Mouse (Mus musculus) C2C12 (cell line): ENCODE data around the gene Fzd1. TPM values are rescaled to one million over a fixed set of nuclear protein-coding genes. Genes with fewer than 3 reads are reported as not detected.

Experiments used
- H3K27me3 ChIP-seq: one replicate; pipeline ENCODE4 v1.6.1; 2011; ENCODE audit not compliant: control insufficient read depth, insufficient read depth, insufficient read length
- H3K36me3 ChIP-seq: one replicate; pipeline ENCODE4 v1.6.1; 2011; ENCODE audit not compliant: control insufficient read depth, insufficient read depth
- H3K4me3 ChIP-seq: one replicate; pipeline ENCODE4 v1.5.1; 2011; ENCODE audit warnings: mild to moderate bottlenecking, control low read depth; ENCODE audit not compliant: poor library complexity, insufficient read depth, severe bottlenecking
- H3K79me2 ChIP-seq: one replicate; pipeline ENCODE4 v1.6.1; 2011; ENCODE audit not compliant: control insufficient read depth, insufficient read depth
- H3K79me3 ChIP-seq: one replicate; pipeline ENCODE4 v1.6.1; 2011; ENCODE audit warnings: low read depth, control low read depth
- H3ac ChIP-seq: one replicate; pipeline ENCODE3; 2011; ENCODE audit warnings: low read depth; ENCODE audit not compliant: control insufficient read depth, insufficient read length
- CEBPB ChIP-seq: IDR thresholded peaks from one replicate; pipeline ENCODE4 v1.6.1; 2011; ENCODE audit warnings: low read depth, mild to moderate bottlenecking, control low read depth, moderate library complexity
- CTCF ChIP-seq: IDR thresholded peaks from one replicate; pipeline ENCODE4 v1.5.1; 2011; ENCODE audit not compliant: control insufficient read depth, insufficient read depth, insufficient read length
- FOSL1 ChIP-seq: IDR thresholded peaks from one replicate; pipeline ENCODE4 v1.8.0; 2011; ENCODE audit warnings: mild to moderate bottlenecking, low read length; ENCODE audit not compliant: poor library complexity, insufficient read depth, severe bottlenecking
- MAX ChIP-seq: IDR thresholded peaks from one replicate; pipeline ENCODE4 v1.6.1; 2011; ENCODE audit warnings: mild to moderate bottlenecking, control low read depth
- MYOD1 ChIP-seq: IDR thresholded peaks from one replicate; pipeline ENCODE4 v1.6.1; 2011; ENCODE audit warnings: low read depth; ENCODE audit not compliant: control insufficient read depth, insufficient read length
- MYOG ChIP-seq: IDR thresholded peaks from one replicate; pipeline ENCODE4 v1.6.1; 2011; ENCODE audit not compliant: control insufficient read depth, insufficient read length; ENCODE audit errors: extremely low read depth
- USF1 ChIP-seq: IDR thresholded peaks from one replicate; pipeline ENCODE4 v1.6.1; 2011; ENCODE audit warnings: low read depth, mild to moderate bottlenecking, control low read depth, moderate library complexity
- polyA plus RNA-seq: library from polyadenylated mRNA; unstranded; fragments of >200 nt; fragmentation: generic; extraction: Trizol; gene quantifications from one replicate; pipeline ENCODE4 v1.2.1, GENCODE M21; 2012; ENCODE audit warnings: missing spikeins

Gene Fzd1
- polyA plus RNA-seq, 1 experiment: 15.6 TPM

DNA sequence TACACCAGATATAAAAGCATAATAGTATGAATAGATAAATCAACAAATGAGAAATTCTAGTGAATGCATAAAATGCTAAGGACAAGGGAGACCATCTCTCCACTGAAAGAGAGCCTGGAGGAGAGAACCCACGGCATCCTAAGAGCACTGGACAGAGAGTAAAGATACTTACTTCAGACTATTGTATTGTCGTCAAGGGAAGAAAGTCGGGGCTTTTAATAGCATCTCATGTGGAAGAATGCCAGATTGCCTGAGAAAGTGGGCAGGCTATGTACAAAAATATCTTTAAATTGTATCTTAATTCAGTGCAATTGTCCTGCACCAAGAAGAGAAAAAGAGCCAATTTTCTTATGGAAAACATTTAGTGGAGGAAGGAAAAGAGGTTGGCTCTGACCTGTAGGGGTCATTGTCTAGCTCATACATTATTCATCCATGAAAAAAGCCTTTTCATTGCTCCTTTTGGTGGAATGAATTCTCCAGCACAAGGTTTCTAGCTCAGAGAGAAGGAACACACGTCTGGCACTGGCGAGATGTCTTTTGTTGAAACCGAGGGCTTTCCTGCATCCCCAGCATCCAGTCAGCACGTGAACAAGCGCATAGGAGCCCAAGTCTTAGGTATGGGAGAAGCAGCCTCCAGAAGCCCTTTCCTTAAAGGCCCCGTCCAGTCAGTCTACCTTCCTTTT lies 15.4 kb upstream of the Fzd1 start:
- no peaks in the 10 kb centered on the region for H3K79me3 ChIP-seq
- TF ChIP-seq CEBPB (no peak), USF1 (no peak), FOSL1 (no peak), MYOG (no peak), CTCF (no peak), MYOD1 (no peak)
- H3K27me3 ChIP-seq: no peaks in the 10 kb centered on the region

DNA sequence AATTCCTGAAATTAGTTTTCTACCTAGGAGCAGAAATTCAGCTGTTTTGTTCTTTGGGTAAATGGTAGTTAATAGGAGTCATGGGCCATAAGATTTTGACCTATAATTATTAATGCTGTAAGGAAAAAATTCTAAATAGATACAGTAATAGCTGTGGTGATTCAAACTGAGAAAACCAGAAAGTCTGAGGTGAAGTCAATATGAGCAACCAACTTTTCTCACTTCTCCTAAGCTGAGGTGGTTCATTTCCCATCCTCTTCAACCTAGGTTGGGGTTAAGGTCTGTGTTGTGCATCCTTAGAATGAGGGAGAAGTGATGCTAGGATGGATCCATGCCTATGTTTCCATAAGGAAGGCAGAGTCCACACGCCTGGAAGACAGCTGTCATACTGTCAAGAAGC lies 12.8 kb upstream of the Fzd1 start:
- no peak overlapping the region for H3K4me3 ChIP-seq
- TF ChIP-seq FOSL1: no peak
- TF ChIP-seq MAX: no peak
- no peak for TF ChIP-seq MYOG
- H3ac ChIP-seq: no peak overlapping the region
- H3K79me2 ChIP-seq: no peaks in the 10 kb centered on the region
- H3K27me3 ChIP-seq: no peaks in the 10 kb centered on the region
- H3K79me3 ChIP-seq: no peaks in the 10 kb centered on the region
- H3K36me3 ChIP-seq: no peaks in the 10 kb centered on the region

More for the DNA sequence above, 15.4 kb upstream of the Fzd1 start:
- H3K36me3 ChIP-seq: no peaks in the 10 kb centered on the region
- H3ac ChIP-seq: no peak overlapping the region
- H3K4me3 ChIP-seq: no peak overlapping the region
- H3K79me2 ChIP-seq: no peaks in the 10 kb centered on the region

DNA sequence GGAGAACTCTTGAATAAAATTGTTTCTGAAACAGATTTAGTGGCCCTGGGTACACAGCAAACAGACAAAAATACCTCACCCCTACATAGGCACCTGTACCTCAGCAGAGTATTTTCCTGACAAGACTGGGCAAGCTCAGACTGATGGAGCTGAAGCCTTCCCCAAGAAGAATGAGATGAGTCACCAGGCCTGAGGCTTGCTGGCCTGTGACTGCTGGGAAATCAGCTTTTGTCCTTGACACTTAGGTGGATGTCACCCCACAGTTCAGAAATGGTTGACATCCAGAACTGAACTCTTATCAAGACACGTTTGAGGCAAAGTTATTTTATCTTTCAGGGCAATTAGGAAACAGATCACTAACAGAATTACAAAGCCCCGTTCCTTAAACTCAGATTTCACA lies 10.1 kb upstream of the Fzd1 start:
- TF ChIP-seq USF1 (no peak), MYOD1 (no peak), MYOG (no peak), CTCF (no peak), MAX (no peak)

DNA sequence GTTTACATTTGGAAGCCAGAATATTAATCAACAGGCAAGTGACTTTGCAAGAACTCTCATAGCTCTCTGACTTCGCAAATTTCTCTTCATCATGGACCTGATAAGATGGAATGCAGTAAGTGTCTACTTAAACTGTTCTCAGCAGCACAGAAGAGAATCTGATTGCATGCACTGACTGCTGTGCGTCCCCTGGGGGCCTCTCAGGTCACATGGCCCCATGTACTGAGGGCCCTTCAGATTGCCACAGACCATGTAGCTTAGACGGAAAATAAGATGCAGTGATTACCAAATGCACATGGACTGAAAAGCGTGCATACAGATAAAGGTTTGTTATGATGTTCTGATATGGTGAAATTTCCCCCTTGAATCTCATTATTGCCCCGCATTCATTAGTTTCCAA lies 8.9 kb upstream of the Fzd1 start:
- TF ChIP-seq CTCF: no peak
- no peak for TF ChIP-seq CEBPB
- no peak for TF ChIP-seq FOSL1
- TF ChIP-seq MAX: no peak
- no peak for TF ChIP-seq MYOD1
- no peak for TF ChIP-seq MYOG
- no peak for TF ChIP-seq USF1
- Histone ChIP-seq H3K36me3 (no peaks in the 10 kb centered on the region), H3K4me3 (no peak overlapping the region), H3K79me3 (no peaks in the 10 kb centered on the region), H3ac (no peak overlapping the region), H3K27me3 (no peaks in the 10 kb centered on the region), H3K79me2 (no peaks in the 10 kb centered on the region)

More for the DNA sequence above, 10.1 kb upstream of the Fzd1 start:
- Histone ChIP-seq H3K36me3 (no peaks in the 10 kb centered on the region), H3K4me3 (no peak overlapping the region), H3K27me3 (no peaks in the 10 kb centered on the region), H3K79me3 (no peaks in the 10 kb centered on the region), H3K79me2 (no peaks in the 10 kb centered on the region), H3ac (no peak overlapping the region)

DNA sequence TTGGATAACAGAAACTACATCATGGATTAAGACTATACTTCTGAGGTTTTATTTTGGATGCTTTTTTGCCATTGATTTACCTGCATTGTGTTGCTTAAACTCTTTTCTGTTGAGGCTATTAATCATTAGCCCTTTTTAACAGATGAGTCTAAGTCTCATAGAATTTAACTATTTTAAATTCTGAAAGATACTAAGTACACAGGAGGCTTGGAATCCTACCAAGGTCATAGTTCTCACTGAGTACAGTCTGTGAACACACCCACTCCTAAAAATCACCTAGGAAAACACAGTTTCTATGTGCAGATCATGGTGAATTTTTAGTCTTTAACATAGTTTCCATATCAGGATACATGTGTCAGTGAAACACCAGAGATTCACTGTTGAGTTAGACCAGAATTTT lies 4.1 kb upstream of the Fzd1 start:
- TF ChIP-seq CTCF (no peak), MYOG (no peak), CEBPB (no peak), MYOD1 (no peak), MAX (no peak)
- H3K27me3 ChIP-seq: no peaks in the 10 kb centered on the region
- no peak overlapping the region for H3K4me3 ChIP-seq
- no peak overlapping the region for H3ac ChIP-seq
- no peaks in the 10 kb centered on the region for H3K36me3 ChIP-seq
- peaks cover 3% of the 10 kb centered on the region for H3K79me2 ChIP-seq
- H3K79me3 ChIP-seq: no peaks in the 10 kb centered on the region

DNA sequence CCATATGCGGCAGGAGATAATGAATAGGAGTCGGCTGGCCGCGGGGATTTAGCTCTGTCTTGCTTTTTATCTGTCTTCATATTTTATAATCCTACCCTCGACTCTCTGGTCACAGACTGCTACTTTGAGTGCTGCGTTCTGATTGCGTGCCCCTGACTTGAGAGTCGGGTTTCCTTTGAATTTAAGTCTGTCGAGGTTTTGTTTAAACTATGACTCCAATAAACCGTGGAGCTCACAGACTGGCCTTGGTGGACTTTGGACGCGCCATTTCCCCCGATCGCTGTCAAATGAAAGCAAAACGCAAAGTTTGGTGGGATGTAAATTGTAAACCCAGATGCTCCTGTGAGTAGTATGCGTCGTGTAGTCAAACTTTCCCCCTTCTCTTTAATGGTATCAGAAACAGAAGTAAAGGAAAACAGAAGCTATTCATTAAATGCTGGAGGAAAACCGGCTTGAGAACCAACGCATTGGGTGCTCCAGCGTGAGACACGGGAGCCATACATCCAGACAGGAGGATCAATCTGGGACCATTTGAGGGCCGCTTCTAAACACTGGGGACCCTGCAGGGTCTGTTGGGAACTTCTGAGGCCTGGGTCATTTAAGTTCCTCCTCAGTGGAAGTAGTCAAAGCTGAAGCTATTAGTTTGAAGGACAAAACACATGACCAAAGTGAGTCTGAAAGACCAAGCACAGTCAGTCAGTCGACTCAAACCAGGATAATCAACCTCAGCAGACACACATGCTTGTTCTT lies 671 bp upstream of the Fzd1 start:
- peak overlapping the region; percentile 21 for H3K4me3 ChIP-seq
- H3K79me2 ChIP-seq: peaks cover 12% of the 10 kb centered on the region
- H3K27me3 ChIP-seq: no peaks in the 10 kb centered on the region
- peaks cover 6% of the 10 kb centered on the region for H3K79me3 ChIP-seq
- TF ChIP-seq CTCF: no peak
- TF ChIP-seq CEBPB: no peak
- no peak for TF ChIP-seq MYOG
- no peak for TF ChIP-seq MYOD1
- TF ChIP-seq USF1: no peak
- TF ChIP-seq MAX: no peak
- no peak for TF ChIP-seq FOSL1
- no peak overlapping the region for H3ac ChIP-seq
- peaks cover 4% of the 10 kb centered on the region for H3K36me3 ChIP-seq
